Mouse (Mus musculus) limb, embryonic 12.5 days (tissue): ENCODE measurements around the gene Bcor. TPM values are rescaled to one million over a fixed set of nuclear protein-coding genes. Genes with fewer than 3 reads are reported as not detected.
A peak's percentile ranks its signal among the peaks of the same experiment; 100 is the strongest.

ENCODE experiments used
- ATAC-seq: fragments of 200-750 bp; cut with Nextera tagmentation; 2 replicates; pipeline ENCODE4 v1.8.0; 2017; ENCODE audit warnings: low read depth, moderate TSS enrichment; ENCODE audit not compliant: insufficient number of reproducible peaks, insufficient read depth, low FRiP score, low TSS enrichment
- H3K27ac ChIP-seq: fragments of 300-500 bp; sonication (generic); 2 replicates; pipeline ENCODE4 v1.5.1; 2016; ENCODE audit warnings: mild to moderate bottlenecking, moderate library complexity
- H3K27me3 ChIP-seq: fragments of 300-500 bp; sonication (generic); 2 replicates; pipeline ENCODE4 v1.6.1; 2016; ENCODE audit warnings: mild to moderate bottlenecking, moderate library complexity
- H3K36me3 ChIP-seq: fragments of 300-500 bp; sonication (generic); 2 replicates; pipeline ENCODE4 v1.6.1; 2016; ENCODE audit warnings: mild to moderate bottlenecking, moderate library complexity
- H3K4me1 ChIP-seq: fragments of 300-500 bp; sonication (generic); replicated peaks from 2 replicates; pipeline ENCODE4 v1.6.1; 2016
- H3K4me2 ChIP-seq: fragments of 300-500 bp; sonication (generic); 2 replicates; pipeline ENCODE4 v1.6.1; 2016; ENCODE audit warnings: mild to moderate bottlenecking, moderate library complexity
- H3K4me3 ChIP-seq: fragments of 300-500 bp; sonication (generic); replicated peaks from 2 replicates; pipeline ENCODE4 v1.5.1; 2016; ENCODE audit warnings: mild to moderate bottlenecking
- H3K9ac ChIP-seq: fragments of 300-500 bp; sonication (generic); replicated peaks from 2 replicates; pipeline ENCODE4 v1.6.1; 2016; ENCODE audit warnings: mild to moderate bottlenecking, moderate library complexity
- H3K9me3 ChIP-seq: fragments of 300-500 bp; sonication (generic); 2 replicates; pipeline ENCODE4 v1.6.1; 2016; ENCODE audit warnings: mild to moderate bottlenecking, moderate library complexity
- WGBS: fragments of 180-500 bp; shearing (Covaris S2); methylation state at CpG from one replicate; pipeline ENCODE4 v1.1.7; 2016; 5-methylcytosine and 5-hydroxymethylcytosine counted together
- polyA plus RNA-seq: library from polyadenylated mRNA; unstranded; fragments of >200 nt; fragmentation: Nextera tagmentation; extraction: Ambion mirVana; gene quantifications from 2 replicates; pipeline ENCODE4 v1.2.1, GENCODE M21; 2016

Gene Bcor
- 25.6 and 30.5 TPM in 2 replicates for polyA plus RNA-seq

- peak within 1 kb of the TSS; percentile 89 for H3K27ac ChIP-seq
- H3K36me3 ChIP-seq = no peaks in the 10 kb centered on the region
- H3K27me3 ChIP-seq = peaks cover 62% of the 10 kb centered on the region
- H3K4me2 ChIP-seq = peak within 1 kb of the TSS; percentile 61
- peak within 1 kb of the TSS; percentile 66 for H3K9ac ChIP-seq
- peak within 1 kb of the TSS; percentile 46 for H3K4me3 ChIP-seq
- H3K9me3 ChIP-seq = no peaks in the 10 kb centered on the region
- ATAC-seq = no peak
- peaks cover 30% of the 10 kb centered on the region for H3K4me1 ChIP-seq
- WGBS = 9% methylated on average over 43 of the region's 56 CpGs
Observed at GRCm38 (mm10) chrX:12159981-12160656, at the start of gene Bcor. Bcor (minus strand) TSS chrX:12160355.

- 90% methylated on average over 3 of the region's 3 CpGs for WGBS
- H3K36me3 ChIP-seq = no peaks in the 10 kb centered on the region
- no peak overlapping the region for H3K9ac ChIP-seq
- ATAC-seq = no peak
- no peak overlapping the region for H3K4me3 ChIP-seq
- no peak overlapping the region for H3K27ac ChIP-seq
- peaks cover 8% of the 10 kb centered on the region; the same call in 1 of the 2 replicates for H3K27me3 ChIP-seq
- H3K9me3 ChIP-seq = no peaks in the 10 kb centered on the region
- H3K4me1 ChIP-seq = no peaks in the 10 kb centered on the region
- no peak overlapping the region for H3K4me2 ChIP-seq
Observed at GRCm38 (mm10) chrX:12202951-12203350, 42.8 kb upstream of the Bcor start.

GRCm38 (mm10) chrX:12201111-12201510 is 41.0 kb upstream of the Bcor start:
- no peak overlapping the region for H3K4me3 ChIP-seq
- 88% methylated on average over 3 of the region's 3 CpGs for WGBS
- H3K9me3 ChIP-seq = no peaks in the 10 kb centered on the region
- H3K27me3 ChIP-seq = peaks cover 14% of the 10 kb centered on the region; the same call in 1 of the 2 replicates
- H3K27ac ChIP-seq = no peak overlapping the region
- H3K4me2 ChIP-seq = no peak overlapping the region
- no peak for ATAC-seq
- no peaks in the 10 kb centered on the region for H3K36me3 ChIP-seq
- H3K4me1 ChIP-seq = no peaks in the 10 kb centered on the region
- H3K9ac ChIP-seq = no peak overlapping the region

GRCm38 (mm10) chrX:12195234-12195919 is 35.2 kb upstream of the Bcor start:
- ATAC-seq = no peak
- Histone ChIP-seq H3K4me1 (no peaks in the 10 kb centered on the region), H3K4me3 (no peak overlapping the region), H3K4me2 (no peak overlapping the region), H3K9me3 (no peaks in the 10 kb centered on the region), H3K27me3 (peaks cover 14% of the 10 kb centered on the region), H3K36me3 (no peaks in the 10 kb centered on the region), H3K27ac (no peak overlapping the region), H3K9ac (no peak overlapping the region)
- 66% methylated on average over 11 of the region's 11 CpGs for WGBS

GRCm38 (mm10) chrX:12192343-12192742 is 32.2 kb upstream of the Bcor start:
- peaks cover 17% of the 10 kb centered on the region for H3K27me3 ChIP-seq
- no peaks in the 10 kb centered on the region for H3K4me1 ChIP-seq
- no peaks in the 10 kb centered on the region for H3K9me3 ChIP-seq
- no peaks in the 10 kb centered on the region for H3K36me3 ChIP-seq
- ATAC-seq = no peak
- H3K4me3 ChIP-seq = no peak overlapping the region
- no peak overlapping the region for H3K9ac ChIP-seq
- H3K4me2 ChIP-seq = no peak overlapping the region
- WGBS = 67% methylated on average over 2 of the region's 2 CpGs
- no peak overlapping the region for H3K27ac ChIP-seq

GRCm38 (mm10) chrX:12189511-12189910 is 29.4 kb upstream of the Bcor start:
- Histone ChIP-seq H3K9ac (no peak overlapping the region), H3K9me3 (no peaks in the 10 kb centered on the region), H3K36me3 (no peaks in the 10 kb centered on the region), H3K4me1 (no peaks in the 10 kb centered on the region), H3K4me3 (no peak overlapping the region), H3K27me3 (peaks cover 14% of the 10 kb centered on the region; the same call in 1 of the 2 replicates), H3K27ac (no peak overlapping the region), H3K4me2 (no peak overlapping the region)
- WGBS = 76% methylated on average over 4 of the region's 4 CpGs
- ATAC-seq = no peak

- no peak for ATAC-seq
- H3K9ac ChIP-seq = no peak overlapping the region
- H3K27me3 ChIP-seq = peaks cover 18% of the 10 kb centered on the region
- H3K9me3 ChIP-seq = no peaks in the 10 kb centered on the region
- H3K27ac ChIP-seq = no peak overlapping the region
- H3K4me2 ChIP-seq = 0 out of 2 replicates have a peak overlapping the region, but pooled peaks have one; percentile 19
- peaks cover 10% of the 10 kb centered on the region for H3K4me1 ChIP-seq
- H3K4me3 ChIP-seq = no peak overlapping the region
- no peaks in the 10 kb centered on the region for H3K36me3 ChIP-seq
- WGBS = 40% methylated on average over 16 of the region's 16 CpGs
Observed at GRCm38 (mm10) chrX:12175198-12175960, 15.2 kb upstream of the Bcor start.

GRCm38 (mm10) chrX:12170128-12170527 is 10.0 kb upstream of the Bcor start:
- Histone ChIP-seq H3K4me1 (peaks cover 11% of the 10 kb centered on the region), H3K27me3 (peaks cover 26% of the 10 kb centered on the region), H3K4me3 (no peak overlapping the region), H3K9ac (no peak overlapping the region), H3K4me2 (no peak overlapping the region), H3K36me3 (no peaks in the 10 kb centered on the region), H3K27ac (no peak overlapping the region), H3K9me3 (no peaks in the 10 kb centered on the region)
- no peak for ATAC-seq
- 35% methylated on average over 3 of the region's 3 CpGs for WGBS

GRCm38 (mm10) chrX:12164591-12165529 is 4.7 kb upstream of the Bcor start:
- Histone ChIP-seq H3K4me2 (no peak overlapping the region), H3K4me1 (peaks cover 6% of the 10 kb centered on the region), H3K9me3 (no peaks in the 10 kb centered on the region), H3K27ac (peak overlapping the region; percentile 29; the same call in 1 of the 2 replicates), H3K4me3 (no peak overlapping the region), H3K36me3 (no peaks in the 10 kb centered on the region), H3K9ac (no peak overlapping the region), H3K27me3 (peaks cover 18% of the 10 kb centered on the region)
- ATAC-seq = no peak
- 42% methylated on average over 11 of the region's 11 CpGs for WGBS

GRCm38 (mm10) chrX:12159534-12159881 is 647 bp downstream of the Bcor start:
- WGBS = 0% methylated on average over 12 of the region's 19 CpGs
- H3K27me3 ChIP-seq = peaks cover 67% of the 10 kb centered on the region
- H3K4me1 ChIP-seq = peaks cover 32% of the 10 kb centered on the region
- no peaks in the 10 kb centered on the region for H3K36me3 ChIP-seq
- H3K9ac ChIP-seq = peak overlapping the region; percentile 66
- no peak for ATAC-seq
- peak overlapping the region; percentile 46 for H3K4me3 ChIP-seq
- peak overlapping the region; percentile 61 for H3K4me2 ChIP-seq
- H3K9me3 ChIP-seq = no peaks in the 10 kb centered on the region
- peak overlapping the region; percentile 89 for H3K27ac ChIP-seq
